Mouse (Mus musculus) limb, embryonic 12.5 days (tissue): ENCODE measurements at regions not wholly inside any gene's neighbourhood (a gene's known extent, or its start where the extent isn't known, plus 50 kb on each side); places are given as distances from the start of the nearest gene placed in this dataset.

Source experiments
- ATAC-seq: fragments of 200-750 bp; cut with Nextera tagmentation; 2 replicates; pipeline ENCODE4 v1.8.0; 2017; ENCODE audit warnings: low read depth, moderate TSS enrichment; ENCODE audit not compliant: insufficient number of reproducible peaks, insufficient read depth, low FRiP score, low TSS enrichment
- H3K27ac ChIP-seq: fragments of 300-500 bp; sonication (generic); 2 replicates; pipeline ENCODE4 v1.5.1; 2016; ENCODE audit warnings: mild to moderate bottlenecking, moderate library complexity
- H3K27me3 ChIP-seq: fragments of 300-500 bp; sonication (generic); 2 replicates; pipeline ENCODE4 v1.6.1; 2016; ENCODE audit warnings: mild to moderate bottlenecking, moderate library complexity
- H3K36me3 ChIP-seq: fragments of 300-500 bp; sonication (generic); 2 replicates; pipeline ENCODE4 v1.6.1; 2016; ENCODE audit warnings: mild to moderate bottlenecking, moderate library complexity
- H3K4me1 ChIP-seq: fragments of 300-500 bp; sonication (generic); replicated peaks from 2 replicates; pipeline ENCODE4 v1.6.1; 2016
- H3K4me2 ChIP-seq: fragments of 300-500 bp; sonication (generic); 2 replicates; pipeline ENCODE4 v1.6.1; 2016; ENCODE audit warnings: mild to moderate bottlenecking, moderate library complexity
- H3K4me3 ChIP-seq: fragments of 300-500 bp; sonication (generic); replicated peaks from 2 replicates; pipeline ENCODE4 v1.5.1; 2016; ENCODE audit warnings: mild to moderate bottlenecking
- H3K9ac ChIP-seq: fragments of 300-500 bp; sonication (generic); replicated peaks from 2 replicates; pipeline ENCODE4 v1.6.1; 2016; ENCODE audit warnings: mild to moderate bottlenecking, moderate library complexity
- H3K9me3 ChIP-seq: fragments of 300-500 bp; sonication (generic); 2 replicates; pipeline ENCODE4 v1.6.1; 2016; ENCODE audit warnings: mild to moderate bottlenecking, moderate library complexity
- WGBS: fragments of 180-500 bp; shearing (Covaris S2); methylation state at CpG from one replicate; pipeline ENCODE4 v1.1.7; 2016; 5-methylcytosine and 5-hydroxymethylcytosine counted together

DNA sequence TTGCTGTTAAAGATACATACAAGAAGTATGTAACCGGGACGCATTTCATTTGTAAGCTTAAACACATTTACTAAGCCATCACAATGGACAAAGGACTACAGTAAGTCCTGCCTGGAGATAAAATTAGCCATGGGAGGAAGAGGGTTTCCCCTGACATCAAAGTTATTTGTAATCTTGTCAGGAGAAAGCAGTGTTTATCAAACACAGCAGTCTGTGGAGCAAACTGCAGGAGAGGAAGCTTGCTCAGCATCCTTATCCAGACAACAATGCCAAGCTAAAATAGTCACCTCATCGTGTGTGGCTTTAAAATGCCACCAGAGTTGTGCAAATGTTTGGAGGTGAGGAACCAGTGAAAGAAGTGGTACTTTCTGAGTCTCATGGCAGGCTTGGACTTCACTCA, 216.9 kb upstream of the Gpc5 start:
- Histone ChIP-seq H3K4me2 (no peak overlapping the region), H3K4me1 (peaks cover 8% of the 10 kb centered on the region; the same call in 1 of the 2 replicates), H3K9ac (no peak overlapping the region), H3K27me3 (no peaks in the 10 kb centered on the region), H3K9me3 (no peaks in the 10 kb centered on the region), H3K4me3 (no peak overlapping the region), H3K27ac (no peak overlapping the region), H3K36me3 (no peaks in the 10 kb centered on the region)
- 66% methylated on average over 3 of the region's 3 CpGs for WGBS
- ATAC-seq: no peak

GRCm38 (mm10) chr14:114876427-114876826, 215.6 kb upstream of the Gpc5 start:
- H3K27ac ChIP-seq: no peak overlapping the region
- no peak overlapping the region for H3K9ac ChIP-seq
- H3K4me1 ChIP-seq: peaks cover 8% of the 10 kb centered on the region; the same call in 1 of the 2 replicates
- no peak overlapping the region for H3K4me3 ChIP-seq
- whole genome bisulfite sequencing: 55% methylated on average over 9 of the region's 9 CpGs
- no peak overlapping the region for H3K4me2 ChIP-seq
- H3K9me3 ChIP-seq: no peaks in the 10 kb centered on the region
- H3K27me3 ChIP-seq: no peaks in the 10 kb centered on the region
- no peak for ATAC-seq
- H3K36me3 ChIP-seq: no peaks in the 10 kb centered on the region

GRCm38 (mm10) chr14:114877477-114877876, 214.5 kb upstream of the Gpc5 start:
- Histone ChIP-seq H3K4me1 (peaks cover 8% of the 10 kb centered on the region; the same call in 1 of the 2 replicates), H3K36me3 (no peaks in the 10 kb centered on the region), H3K4me2 (no peak overlapping the region), H3K27ac (no peak overlapping the region), H3K9me3 (no peaks in the 10 kb centered on the region), H3K27me3 (no peaks in the 10 kb centered on the region), H3K4me3 (no peak overlapping the region), H3K9ac (no peak overlapping the region)
- ATAC-seq: peak; percentile 68; the same call in 1 of the 2 replicates
- WGBS: 5% methylated on average over 5 of the region's 5 CpGs

DNA sequence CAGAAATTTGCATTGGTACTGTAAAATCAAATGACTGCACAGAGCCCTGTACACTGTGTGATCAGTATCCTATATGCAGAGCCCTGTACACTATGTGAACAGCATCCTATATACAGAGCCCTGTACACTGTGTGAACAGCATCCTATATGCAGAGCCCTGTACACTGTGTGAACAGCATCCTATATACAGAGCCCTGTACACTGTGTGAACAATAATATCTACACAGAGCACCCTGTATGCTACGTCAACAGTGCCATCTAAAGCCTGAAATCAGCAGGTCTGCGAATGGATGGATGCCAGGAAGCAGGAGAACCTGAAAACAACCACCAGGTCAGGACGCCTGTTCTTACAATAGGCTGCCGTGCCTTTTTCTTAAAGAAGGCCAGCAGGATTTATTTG, 211.7 kb upstream of the Gpc5 start:
- Histone ChIP-seq H3K9ac (no peak overlapping the region), H3K4me3 (no peak overlapping the region), H3K36me3 (no peaks in the 10 kb centered on the region), H3K4me2 (no peak overlapping the region), H3K27me3 (no peaks in the 10 kb centered on the region), H3K4me1 (peaks cover 8% of the 10 kb centered on the region; the same call in 1 of the 2 replicates), H3K9me3 (no peaks in the 10 kb centered on the region), H3K27ac (no peak overlapping the region)
- WGBS: 66% methylated on average over 4 of the region's 4 CpGs
- ATAC-seq: peak; percentile 75

GRCm38 (mm10) chr14:114904109-114904508, 187.9 kb upstream of the Gpc5 start:
- Histone ChIP-seq H3K27me3 (no peaks in the 10 kb centered on the region), H3K36me3 (no peaks in the 10 kb centered on the region), H3K9ac (no peak overlapping the region), H3K4me2 (no peak overlapping the region), H3K4me1 (no peaks in the 10 kb centered on the region), H3K9me3 (no peaks in the 10 kb centered on the region), H3K4me3 (no peak overlapping the region), H3K27ac (no peak overlapping the region)
- 84% methylated on average over 2 of the region's 2 CpGs for WGBS
- no peak for ATAC-seq

DNA sequence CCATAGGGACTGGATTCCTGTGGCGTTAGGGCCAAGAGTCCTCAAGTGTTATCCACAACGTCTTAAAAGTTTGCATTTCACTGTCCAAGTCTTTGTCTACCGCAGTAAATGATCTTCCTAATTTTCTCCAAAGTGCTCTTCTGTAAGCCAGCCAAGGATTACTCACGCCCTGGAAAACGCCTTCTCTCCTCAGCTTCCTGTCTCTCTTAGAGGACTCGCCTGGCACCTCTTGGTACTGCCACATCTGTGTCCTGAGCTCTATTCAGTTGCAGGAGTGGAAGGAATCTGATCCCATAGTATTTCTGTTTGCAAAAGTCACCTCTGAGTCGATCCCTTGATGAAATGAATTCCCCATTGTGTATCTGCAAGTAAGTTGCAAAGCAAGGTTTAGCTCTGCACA, 179.7 kb upstream of the Gpc5 start:
- Histone ChIP-seq H3K36me3 (no peaks in the 10 kb centered on the region), H3K4me2 (no peak overlapping the region), H3K9me3 (no peaks in the 10 kb centered on the region), H3K27me3 (no peaks in the 10 kb centered on the region), H3K27ac (no peak overlapping the region), H3K4me3 (no peak overlapping the region), H3K9ac (no peak overlapping the region), H3K4me1 (no peaks in the 10 kb centered on the region)
- ATAC-seq: no peak
- WGBS: 81% methylated on average over 7 of the region's 7 CpGs

DNA sequence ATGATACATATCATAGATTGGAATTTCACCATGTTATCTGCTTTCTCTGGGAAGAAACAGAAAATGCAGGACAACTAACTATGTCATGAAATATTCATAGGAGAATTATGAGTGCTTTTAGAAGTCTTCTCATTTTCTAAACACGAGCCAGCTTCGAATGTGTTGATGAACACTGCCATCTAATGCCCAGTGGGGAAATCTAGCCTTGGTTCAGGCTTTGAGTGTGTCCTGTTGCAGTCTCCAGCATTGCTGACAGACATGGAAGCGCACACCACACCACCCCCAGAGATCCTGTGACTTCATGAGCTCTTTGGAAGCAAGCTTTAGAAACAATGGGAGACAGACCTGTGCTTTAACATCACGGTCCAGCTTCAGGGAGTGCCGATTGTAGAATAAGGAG, 178.8 kb upstream of the Gpc5 start:
- H3K27ac ChIP-seq: no peak overlapping the region
- H3K4me1 ChIP-seq: no peaks in the 10 kb centered on the region
- H3K4me2 ChIP-seq: no peak overlapping the region
- WGBS: 55% methylated on average over 5 of the region's 5 CpGs
- no peaks in the 10 kb centered on the region for H3K9me3 ChIP-seq
- no peaks in the 10 kb centered on the region for H3K36me3 ChIP-seq
- H3K4me3 ChIP-seq: no peak overlapping the region
- no peaks in the 10 kb centered on the region for H3K27me3 ChIP-seq
- H3K9ac ChIP-seq: no peak overlapping the region
- no peak for ATAC-seq

GRCm38 (mm10) chr14:114945744-114946143, 146.3 kb upstream of the Gpc5 start:
- H3K27me3 ChIP-seq: no peaks in the 10 kb centered on the region
- no peak overlapping the region for H3K4me2 ChIP-seq
- no peak overlapping the region for H3K9ac ChIP-seq
- no peaks in the 10 kb centered on the region for H3K9me3 ChIP-seq
- 78% methylated on average over 6 of the region's 6 CpGs for WGBS
- no peak overlapping the region for H3K27ac ChIP-seq
- ATAC-seq: no peak
- H3K36me3 ChIP-seq: no peaks in the 10 kb centered on the region
- no peak overlapping the region for H3K4me3 ChIP-seq
- H3K4me1 ChIP-seq: peaks cover 3% of the 10 kb centered on the region; the same call in 1 of the 2 replicates

- no peak overlapping the region for H3K27ac ChIP-seq
- no peak overlapping the region for H3K4me3 ChIP-seq
- no peak for ATAC-seq
- H3K27me3 ChIP-seq: no peaks in the 10 kb centered on the region
- H3K9ac ChIP-seq: no peak overlapping the region
- H3K9me3 ChIP-seq: no peaks in the 10 kb centered on the region
- H3K4me1 ChIP-seq: peaks cover 3% of the 10 kb centered on the region; the same call in 1 of the 2 replicates
- H3K36me3 ChIP-seq: no peaks in the 10 kb centered on the region
- H3K4me2 ChIP-seq: no peak overlapping the region
- WGBS: 54% methylated on average over 7 of the region's 7 CpGs
These were observed 145.7 kb upstream of the Gpc5 start for GRCm38 (mm10) chr14:114946321-114946720.

DNA sequence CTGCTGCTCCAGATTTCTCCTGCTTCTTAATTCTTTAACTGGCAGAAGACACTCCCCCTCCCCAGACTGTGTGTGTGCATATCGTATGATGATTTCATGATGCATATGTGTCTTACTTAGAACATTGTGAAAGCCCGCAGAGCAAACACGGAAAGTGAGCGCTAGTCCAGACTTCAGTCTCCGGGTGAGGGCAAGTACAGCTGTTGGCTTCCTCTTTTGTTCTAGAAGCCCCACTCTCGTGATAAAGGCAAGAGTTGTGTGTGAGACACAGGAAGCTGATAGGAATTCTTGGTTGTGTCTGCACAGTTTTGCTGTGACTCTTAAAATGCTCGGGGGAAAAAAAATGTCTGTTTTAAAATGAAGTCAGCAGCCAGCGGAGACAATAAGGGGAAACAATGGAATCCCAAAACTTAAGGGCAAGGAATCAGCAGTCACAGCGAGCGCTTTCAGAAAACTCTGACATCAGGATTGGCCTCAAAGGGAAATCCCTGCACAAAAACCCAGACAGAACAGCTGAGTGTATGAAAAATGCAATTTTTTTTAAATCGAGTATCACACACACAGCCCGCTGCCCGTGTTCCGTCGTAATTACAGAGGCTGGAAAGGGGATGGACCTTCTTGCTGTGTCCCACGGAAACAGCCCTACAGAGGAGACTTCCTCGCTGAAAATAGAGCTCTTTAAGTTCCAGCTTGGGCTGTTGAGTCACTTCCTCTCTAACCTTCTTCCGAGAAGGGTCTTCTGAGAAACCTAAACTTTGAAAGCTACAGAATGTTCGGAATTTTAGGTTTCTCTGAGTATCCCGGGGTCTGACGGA, 143.5 kb upstream of the Gpc5 start:
- H3K27me3 ChIP-seq: no peaks in the 10 kb centered on the region
- peak overlapping the region; percentile 53; the same call in 1 of the 2 replicates for H3K27ac ChIP-seq
- H3K4me3 ChIP-seq: no peak overlapping the region
- no peak overlapping the region for H3K9ac ChIP-seq
- no peak for ATAC-seq
- H3K9me3 ChIP-seq: no peaks in the 10 kb centered on the region
- H3K36me3 ChIP-seq: no peaks in the 10 kb centered on the region
- peaks cover 23% of the 10 kb centered on the region for H3K4me1 ChIP-seq
- H3K4me2 ChIP-seq: no peak overlapping the region
- WGBS: 67% methylated on average over 21 of the region's 21 CpGs

DNA sequence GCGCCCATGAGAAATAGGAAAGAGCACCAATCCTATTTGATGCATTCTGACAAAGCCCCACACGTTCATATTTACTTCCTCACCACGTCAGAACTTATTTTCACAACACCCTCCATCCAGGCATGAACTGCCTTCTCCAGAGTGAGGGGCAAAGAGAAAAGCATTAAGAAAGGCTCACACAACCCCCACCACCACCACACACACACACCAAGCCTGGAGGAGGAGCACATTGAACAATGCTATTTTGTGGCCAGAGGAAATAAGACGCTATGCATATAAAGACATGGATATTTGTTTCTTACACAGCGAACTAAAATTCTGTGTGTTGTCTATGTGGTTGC, 142.9 kb upstream of the Gpc5 start:
- Histone ChIP-seq H3K4me3 (no peak overlapping the region), H3K27ac (no peak overlapping the region), H3K9ac (no peak overlapping the region), H3K4me2 (no peak overlapping the region), H3K9me3 (no peaks in the 10 kb centered on the region), H3K27me3 (no peaks in the 10 kb centered on the region), H3K36me3 (no peaks in the 10 kb centered on the region), H3K4me1 (peaks cover 23% of the 10 kb centered on the region)
- 80% methylated on average over 5 of the region's 5 CpGs for WGBS
- no peak for ATAC-seq

GRCm38 (mm10) chr14:114952280-114952679, 139.7 kb upstream of the Gpc5 start:
- H3K4me2 ChIP-seq: peak overlapping the region; percentile 30
- no peak overlapping the region for H3K4me3 ChIP-seq
- H3K4me1 ChIP-seq: peaks cover 23% of the 10 kb centered on the region
- no peaks in the 10 kb centered on the region for H3K9me3 ChIP-seq
- no peak overlapping the region for H3K27ac ChIP-seq
- H3K9ac ChIP-seq: no peak overlapping the region
- no peaks in the 10 kb centered on the region for H3K27me3 ChIP-seq
- WGBS: 5% methylated on average over 5 of the region's 5 CpGs
- ATAC-seq: peak; percentile 45; the same call in 1 of the 2 replicates
- no peaks in the 10 kb centered on the region for H3K36me3 ChIP-seq
